ENCODE assay signal across 7 mouse cellular contexts in genomic region chr15:101056225-101056624, GRCm38 (mm10). TPM values are rescaled to one million over a fixed set of nuclear protein-coding genes. Genes with fewer than 3 reads are reported as not detected.
A peak's percentile ranks its signal among the peaks of the same experiment; 100 is the strongest.
DNase-seq lines count a peak whose midpoint lies in the region; ATAC-seq and TF ChIP-seq lines count a peak whose summit lies in the region.

No protein-coding gene starts in this region.

- H3K9ac ChIP-seq in embryonic facial prominence, embryonic 11.5 days (replicated peaks; ENCODE audit: low read length): no peak overlapping the region
- no peak overlapping the region for H3K9ac ChIP-seq in hindbrain, embryonic 16.5 days (ENCODE audit: low read depth, low read length)
- H3K9ac ChIP-seq in midbrain, embryonic 16.5 days (ENCODE audit: low read depth, low read length): no peak overlapping the region

- no peak overlapping the region for H3K4me3 ChIP-seq in E14TG2a.4 (replicated peaks; ENCODE audit: low read length)
- H3K4me3 ChIP-seq in embryonic facial prominence, embryonic 11.5 days (ENCODE audit: low read depth, low read length): no peak overlapping the region
- no peak overlapping the region for H3K4me3 ChIP-seq in hindbrain, embryonic 16.5 days (ENCODE audit: low read length)
- H3K4me3 ChIP-seq in midbrain, embryonic 16.5 days (ENCODE audit: low read depth, low read length): no peak overlapping the region

- no peak overlapping the region for H3K27ac ChIP-seq in embryonic facial prominence, embryonic 11.5 days (replicated peaks; ENCODE audit: low read depth, low read length)
- no peak overlapping the region for H3K27ac ChIP-seq in hindbrain, embryonic 16.5 days (ENCODE audit: low read depth, low read length)
- H3K27ac ChIP-seq in midbrain, embryonic 16.5 days (ENCODE audit: low read length): no peak overlapping the region

- TF ChIP-seq CTCF in E14TG2a.4 (conservative IDR thresholded peaks at IDR 0.05; ENCODE audit: low read length): peak; percentile 67

- H3K4me1 ChIP-seq in E14TG2a.4 (replicated peaks; ENCODE audit: low read depth, low read length): peaks cover 25% of the 10 kb centered on the region
- peaks cover 13% of the 10 kb centered on the region for H3K4me1 ChIP-seq in embryonic facial prominence, embryonic 11.5 days (ENCODE audit: control insufficient read depth, insufficient read depth, low read length)
- peaks cover 10% of the 10 kb centered on the region for H3K4me1 ChIP-seq in hindbrain, embryonic 16.5 days (ENCODE audit: control insufficient read depth, insufficient read depth, low read depth, low read length)
- H3K4me1 ChIP-seq in midbrain, embryonic 16.5 days (ENCODE audit: control insufficient read depth, insufficient read depth, low read length): peaks cover 10% of the 10 kb centered on the region

- WGBS in embryonic facial prominence, embryonic 11.5 days: 45% methylated on average over 10 of the region's 10 CpGs
- 44% methylated on average over 10 of the region's 10 CpGs for WGBS in hindbrain, embryonic 16.5 days
- 41% methylated on average over 10 of the region's 10 CpGs for WGBS in midbrain, embryonic 16.5 days

- no peak overlapping the region for H3K4me2 ChIP-seq in embryonic facial prominence, embryonic 11.5 days (ENCODE audit: low read depth, low read length)
- H3K4me2 ChIP-seq in hindbrain, embryonic 16.5 days (ENCODE audit: low read length): no peak overlapping the region
- no peak overlapping the region for H3K4me2 ChIP-seq in midbrain, embryonic 16.5 days (ENCODE audit: low read length)

- ATAC-seq in embryonic facial prominence, embryonic 11.5 days (replicated peaks; ENCODE audit: insufficient number of reproducible peaks, low FRiP score, low TSS enrichment, low read depth): peak; percentile 69; the same call in 1 of the 2 replicates
- peak; percentile 50; the same call in 1 of the 2 replicates for ATAC-seq in hindbrain, embryonic 16.5 days
- peak; percentile 69 for ATAC-seq in midbrain, embryonic 16.5 days

- no peaks in the 10 kb centered on the region for H3K9me3 ChIP-seq in E14TG2a.4 (ENCODE audit: low read length)
- H3K9me3 ChIP-seq in embryonic facial prominence, embryonic 11.5 days (replicated peaks; ENCODE audit: control insufficient read depth, low read length): no peaks in the 10 kb centered on the region; the same call in 1 of the 2 replicates
- peaks cover 5% of the 10 kb centered on the region; the same call in 1 of the 2 replicates for H3K9me3 ChIP-seq in hindbrain, embryonic 16.5 days (ENCODE audit: control insufficient read depth, low read length)
- H3K9me3 ChIP-seq in midbrain, embryonic 16.5 days (replicated peaks; ENCODE audit: control insufficient read depth, low read length, poor library complexity, severe bottlenecking): no peaks in the 10 kb centered on the region

- intact Hi-C loops in left cerebral cortex, postnatal 10 days (cut with DNase I): no loop called here

- no peaks in the 10 kb centered on the region for H3K36me3 ChIP-seq in E14TG2a.4 (ENCODE audit: insufficient read depth, low read length)
- no peaks in the 10 kb centered on the region for H3K36me3 ChIP-seq in embryonic facial prominence, embryonic 11.5 days (replicated peaks; ENCODE audit: control insufficient read depth, insufficient read depth, low read depth, low read length)
- H3K36me3 ChIP-seq in hindbrain, embryonic 16.5 days (ENCODE audit: control insufficient read depth, insufficient read depth, low read length): no peaks in the 10 kb centered on the region
- no peaks in the 10 kb centered on the region for H3K36me3 ChIP-seq in midbrain, embryonic 16.5 days (ENCODE audit: control insufficient read depth, insufficient read depth, low read length)

- peaks cover 66% of the 10 kb centered on the region for H3K27me3 ChIP-seq in E14TG2a.4 (ENCODE audit: insufficient read depth, low read length)
- H3K27me3 ChIP-seq in embryonic facial prominence, embryonic 11.5 days (ENCODE audit: control insufficient read depth, insufficient read depth, low read length): peaks cover 15% of the 10 kb centered on the region; the same call in 1 of the 2 replicates
- peaks cover 32% of the 10 kb centered on the region for H3K27me3 ChIP-seq in hindbrain, embryonic 16.5 days (replicated peaks; ENCODE audit: control insufficient read depth, insufficient read depth, low read length)
- H3K27me3 ChIP-seq in midbrain, embryonic 16.5 days (ENCODE audit: control insufficient read depth, insufficient read depth, low read depth, low read length): peaks cover 41% of the 10 kb centered on the region

- DNase-seq in A20 (ENCODE audit: low read depth, low spot score): peak; percentile 49
- peak; percentile 87 for DNase-seq in embryonic facial prominence, embryonic 11.5 days (ENCODE audit: low spot score)
- peak; percentile 48 to 70 for DNase-seq in left cerebral cortex, postnatal 10 days (ENCODE audit: extremely low spot score in 1 of 2, low spot score in 2 of 2)
- DNase-seq in thymus, postnatal 14 days: peak; percentile 42

RNA-seq across cellular contexts. Expression of gene Gm47841, which starts 9.0 kb away (rescaled TPM):
- polyA plus RNA-seq in embryonic facial prominence, embryonic 11.5 days (2014; fragmentation: Nextera tagmentation; extraction: Ambion mirVana): not detected in 2 replicates
- polyA plus RNA-seq in hindbrain, embryonic 16.5 days (2015; fragmentation: Nextera tagmentation; extraction: Ambion mirVana): not detected in 2 replicates
- under 1 TPM in 1 of 2 experiments, not detected in 1; 0.32 TPM for total RNA-seq in left cerebral cortex, postnatal 10 days (2021)
- polyA plus RNA-seq in midbrain, embryonic 16.5 days (2015; fragmentation: Nextera tagmentation; extraction: Ambion mirVana): not detected in 2 replicates

RNA-seq across cellular contexts. Expression of gene Fignl2, which starts 22.1 kb away (rescaled TPM):
- 0.72 and 0.81 TPM in 2 replicates for polyA plus RNA-seq in embryonic facial prominence, embryonic 11.5 days (2014; fragmentation: Nextera tagmentation; extraction: Ambion mirVana)
- 0.06 and 0.09 TPM in 2 replicates for polyA plus RNA-seq in hindbrain, embryonic 16.5 days (2015; fragmentation: Nextera tagmentation; extraction: Ambion mirVana)
- total RNA-seq in left cerebral cortex, postnatal 10 days (2021): 1 to 10 TPM; 1.0 to 1.1 TPM
- polyA plus RNA-seq in midbrain, embryonic 16.5 days (2015; fragmentation: Nextera tagmentation; extraction: Ambion mirVana): 0.04 TPM in 1 of 2 replicates, not detected in the other

RNA-seq across cellular contexts. Expression of gene Ankrd33, which starts 59.3 kb away (rescaled TPM):
- not detected in 2 replicates for polyA plus RNA-seq in embryonic facial prominence, embryonic 11.5 days (2014; fragmentation: Nextera tagmentation; extraction: Ambion mirVana)
- polyA plus RNA-seq in hindbrain, embryonic 16.5 days (2015; fragmentation: Nextera tagmentation; extraction: Ambion mirVana): not detected in 2 replicates
- not detected for total RNA-seq in left cerebral cortex, postnatal 10 days (2021)
- not detected in 2 replicates for polyA plus RNA-seq in midbrain, embryonic 16.5 days (2015; fragmentation: Nextera tagmentation; extraction: Ambion mirVana)
